Mouse (Mus musculus): Measurements from ENCODE around the gene Gm21961. TPM values are rescaled to one million over a fixed set of nuclear protein-coding genes. Genes with fewer than 3 reads are reported as not detected.

Gm21961 gene
- polyA plus RNA-seq, 1 experiment from 2014 or later = not detected

Other genes with a start within 250 kb of the Gm21961 start
- gene Gm21798, start 197.2 kb downstream of the Gm21961 start, polyA plus RNA-seq (2014; fragmentation: Nextera tagmentation; extraction: Ambion mirVana) = not detected in 2 replicates

Measured in limb, embryonic 11.5 days (tissue).